ENCODE assay signal across 23 mouse cellular contexts in the genomic region with DNA sequence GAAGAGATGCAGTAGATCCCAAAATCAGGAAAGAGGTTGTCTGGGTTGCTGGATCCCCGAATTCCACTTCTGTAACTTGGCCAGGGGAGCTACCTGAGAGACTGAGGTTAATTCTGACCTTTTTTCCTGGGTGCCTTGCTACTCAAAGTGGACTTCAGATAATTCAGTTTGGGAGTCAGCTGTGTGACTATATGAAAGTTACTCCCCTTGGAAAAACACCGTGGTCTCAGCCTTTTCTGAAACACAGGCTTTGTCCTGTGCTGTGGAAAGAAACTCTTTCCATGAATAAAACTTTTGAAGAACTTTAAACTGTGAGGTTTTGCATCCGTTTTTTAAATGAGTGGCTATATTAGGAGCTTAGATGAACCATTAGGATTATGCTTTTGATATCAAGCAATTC. TPM values are rescaled to one million over a fixed set of nuclear protein-coding genes. Genes with fewer than 3 reads are reported as not detected.
DNase-seq lines count a peak whose midpoint lies in the region; ATAC-seq lines count a peak whose summit lies in the region.
"Had no signal": no experiment of that assay in that cellular context is flagged by ENCODE, and none has a peak within 500 bp of the region (broad histone marks: within the 10 kb centered on the region; RNA-seq: fewer than 3 reads in every experiment).

No protein-coding gene starts in this region.

- no peak overlapping the region for H3K4me3 ChIP-seq in hindbrain, embryonic 10.5 days
- H3K4me3 ChIP-seq in hindbrain, embryonic 14.5 days (replicated peaks; ENCODE audit: low read length) = no peak overlapping the region
- H3K4me3 ChIP-seq in midbrain, embryonic 12.5 days = peak overlapping the region; percentile 4; the same call in 1 of the 2 replicates
- H3K4me3 ChIP-seq in midbrain, embryonic 15.5 days = no peak overlapping the region
- peak overlapping the region; percentile 3; the same call in 1 of the 2 replicates for H3K4me3 ChIP-seq in forebrain, embryonic 13.5 days
- H3K4me3 ChIP-seq: embryonic facial prominence, embryonic 15.5 days; erythroblast, embryonic 14.5 days; gastrocnemius, adult 2 months; heart, embryonic 12.5 days; hindbrain, embryonic 15.5 days had no signal

- peaks cover 46% of the 10 kb centered on the region for H3K4me1 ChIP-seq in hindbrain, embryonic 10.5 days (replicated peaks)
- H3K4me1 ChIP-seq in hindbrain, embryonic 14.5 days (replicated peaks; ENCODE audit: control insufficient read depth, insufficient read depth, low read length) = no peaks in the 10 kb centered on the region
- peaks cover 10% of the 10 kb centered on the region; the same call in 1 of the 2 replicates for H3K4me1 ChIP-seq in midbrain, embryonic 12.5 days
- H3K4me1 ChIP-seq in midbrain, embryonic 15.5 days = peaks cover 7% of the 10 kb centered on the region
- H3K4me1 ChIP-seq in forebrain, embryonic 13.5 days = peaks cover 14% of the 10 kb centered on the region

- H3K9me3 ChIP-seq in hindbrain, embryonic 10.5 days = no peaks in the 10 kb centered on the region
- no peaks in the 10 kb centered on the region for H3K9me3 ChIP-seq in hindbrain, embryonic 14.5 days (ENCODE audit: control insufficient read depth, low read length)
- no peaks in the 10 kb centered on the region for H3K9me3 ChIP-seq in midbrain, embryonic 12.5 days
- no peaks in the 10 kb centered on the region for H3K9me3 ChIP-seq in midbrain, embryonic 15.5 days
- H3K9me3 ChIP-seq in forebrain, embryonic 13.5 days (replicated peaks) = no peaks in the 10 kb centered on the region
- H3K9me3 ChIP-seq: embryonic facial prominence, embryonic 15.5 days; heart, embryonic 12.5 days; hindbrain, embryonic 15.5 days had no signal

- no peak overlapping the region for H3K9ac ChIP-seq in hindbrain, embryonic 14.5 days
- 0 out of 2 replicates have a peak overlapping the region, but pooled peaks have one; percentile 24 for H3K9ac ChIP-seq in midbrain, embryonic 12.5 days (replicated peaks)
- no peak overlapping the region for H3K9ac ChIP-seq in midbrain, embryonic 15.5 days
- peak overlapping the region; percentile 58 for H3K9ac ChIP-seq in forebrain, embryonic 13.5 days
- H3K9ac ChIP-seq: embryonic facial prominence, embryonic 15.5 days; heart, embryonic 12.5 days; hindbrain, embryonic 15.5 days had no signal

- no peak for ATAC-seq in hindbrain, embryonic 14.5 days (ENCODE audit: low FRiP score)
- ATAC-seq in midbrain, embryonic 12.5 days (ENCODE audit: low FRiP score, low read depth) = no peak
- no peak for ATAC-seq in midbrain, embryonic 15.5 days (replicated peaks)
- no peak for ATAC-seq in forebrain, embryonic 13.5 days
- ATAC-seq: activated CD4-positive, CD25-positive, alpha-beta regulatory T cell, adult 4 months; intestine, embryonic 16.5 days; Patski had no signal

- peak overlapping the region; percentile 25; the same call in 1 of the 2 replicates for H3K27ac ChIP-seq in hindbrain, embryonic 10.5 days
- H3K27ac ChIP-seq in hindbrain, embryonic 14.5 days = no peak overlapping the region
- H3K27ac ChIP-seq in midbrain, embryonic 12.5 days (replicated peaks) = no peak overlapping the region; the same call in 1 of the 2 replicates
- no peak overlapping the region for H3K27ac ChIP-seq in midbrain, embryonic 15.5 days
- H3K27ac ChIP-seq in forebrain, embryonic 13.5 days = peak overlapping the region; percentile 41; the same call in 1 of the 2 replicates
- H3K27ac ChIP-seq: embryonic facial prominence, embryonic 15.5 days; gastrocnemius, adult 2 months; hindbrain, embryonic 15.5 days had no signal

- no peak for DNase-seq in hindbrain, embryonic 10.5 days (ENCODE audit: low spot score)
- no peak for DNase-seq in hindbrain, embryonic 14.5 days (ENCODE audit: low spot score)
- DNase-seq in heart, postnatal 14 days = no peak
- no peak for DNase-seq in kidney, postnatal 10 days
- DNase-seq: adrenal gland, postnatal 14 days; cerebellum, adult 11-12 months; cerebellum, adult 9-10 months; cerebellum, postnatal 25 days; gastrocnemius, adult 2 months; gastrocnemius, postnatal 25 days; heart, postnatal 36 days had no signal

- H3K4me2 ChIP-seq in hindbrain, embryonic 14.5 days (replicated peaks) = no peak overlapping the region; the same call in 1 of the 2 replicates
- H3K4me2 ChIP-seq in midbrain, embryonic 12.5 days (replicated peaks) = peak overlapping the region; percentile 47
- no peak overlapping the region for H3K4me2 ChIP-seq in midbrain, embryonic 15.5 days
- H3K4me2 ChIP-seq in forebrain, embryonic 13.5 days = peak overlapping the region; percentile 43
- H3K4me2 ChIP-seq: embryonic facial prominence, embryonic 15.5 days; heart, embryonic 12.5 days; hindbrain, embryonic 15.5 days had no signal

- intact Hi-C loops in heart, postnatal 14 days (cut with DNase I) = no loop called here

- H3K27me3 ChIP-seq in hindbrain, embryonic 10.5 days (ENCODE audit: insufficient read depth, poor library complexity, severe bottlenecking) = peaks cover 94% of the 10 kb centered on the region
- peaks cover 75% of the 10 kb centered on the region for H3K27me3 ChIP-seq in hindbrain, embryonic 14.5 days (ENCODE audit: control insufficient read depth, insufficient read depth, low read length)
- peaks cover 48% of the 10 kb centered on the region for H3K27me3 ChIP-seq in midbrain, embryonic 12.5 days
- peaks cover 56% of the 10 kb centered on the region for H3K27me3 ChIP-seq in midbrain, embryonic 15.5 days (replicated peaks)
- peaks cover 77% of the 10 kb centered on the region for H3K27me3 ChIP-seq in forebrain, embryonic 13.5 days
- H3K27me3 ChIP-seq: CH12.LX had no signal

- WGBS in hindbrain, embryonic 10.5 days = 3% methylated on average over 3 of the region's 3 CpGs
- 17% methylated on average over 3 of the region's 3 CpGs for WGBS in hindbrain, embryonic 14.5 days
- WGBS in midbrain, embryonic 12.5 days = 4% methylated on average over 3 of the region's 3 CpGs
- WGBS in midbrain, embryonic 15.5 days = 20% methylated on average over 3 of the region's 3 CpGs
- WGBS in forebrain, embryonic 13.5 days = 15% methylated on average over 3 of the region's 3 CpGs

- no peaks in the 10 kb centered on the region for H3K36me3 ChIP-seq in hindbrain, embryonic 10.5 days
- no peaks in the 10 kb centered on the region for H3K36me3 ChIP-seq in hindbrain, embryonic 14.5 days (replicated peaks; ENCODE audit: control insufficient read depth, insufficient read depth)
- no peaks in the 10 kb centered on the region for H3K36me3 ChIP-seq in midbrain, embryonic 12.5 days
- no peaks in the 10 kb centered on the region for H3K36me3 ChIP-seq in midbrain, embryonic 15.5 days (replicated peaks)
- no peaks in the 10 kb centered on the region for H3K36me3 ChIP-seq in forebrain, embryonic 13.5 days (ENCODE audit: poor library complexity, severe bottlenecking)
- H3K36me3 ChIP-seq: embryonic facial prominence, embryonic 15.5 days; heart, embryonic 12.5 days; hindbrain, embryonic 15.5 days had no signal

RNA-seq across cellular contexts. Expression of a gene that starts 25.4 kb away (rescaled TPM):
- polyA plus RNA-seq in hindbrain, embryonic 10.5 days (2016; fragmentation: Nextera tagmentation; extraction: Ambion mirVana) = 69.0 and 74.0 TPM in 2 replicates
- polyA plus RNA-seq in hindbrain, embryonic 14.5 days (2014; fragmentation: Nextera tagmentation; extraction: Ambion mirVana) = 64.3 and 70.7 TPM in 2 replicates
- polyA plus RNA-seq in midbrain, embryonic 12.5 days (2016; fragmentation: Nextera tagmentation; extraction: Ambion mirVana) = 62.3 and 84.1 TPM in 2 replicates
- polyA plus RNA-seq in midbrain, embryonic 15.5 days (2015; fragmentation: Nextera tagmentation; extraction: Ambion mirVana) = 58.4 and 61.2 TPM in 2 replicates
- 94.7 and 112 TPM in 2 replicates for polyA plus RNA-seq in forebrain, embryonic 13.5 days (2015; fragmentation: Nextera tagmentation; extraction: Ambion mirVana)
- total RNA-seq in heart, postnatal 14 days (2021) = 1 to 10 TPM; 3.8 to 4.9 TPM
- total RNA-seq: CH12.LX; granulocyte monocyte progenitor cell, adult 5-6 weeks had no signal
- polyA plus RNA-seq: activated CD4-positive, CD25-positive, alpha-beta regulatory T cell, adult 4 months; erythroblast, embryonic 14.5 days had no signal

Comparison
In these comparisons a context has a peak if more than half of its experiments do, and no peak if none do; other contexts are left out.
1. H3K27ac ChIP-seq: peak in hindbrain, embryonic 10.5 days (single experiment) and forebrain, embryonic 13.5 days (single experiment); none in hindbrain, embryonic 14.5 days (single experiment), midbrain, embryonic 12.5 days (single experiment) and midbrain, embryonic 15.5 days (single experiment).
2. H3K4me3 ChIP-seq: peak in midbrain, embryonic 12.5 days (single experiment) and forebrain, embryonic 13.5 days (single experiment); none in hindbrain, embryonic 10.5 days (single experiment), hindbrain, embryonic 14.5 days (single experiment) and midbrain, embryonic 15.5 days (single experiment).
3. H3K4me2 ChIP-seq: peak in midbrain, embryonic 12.5 days (single experiment) and forebrain, embryonic 13.5 days (single experiment); none in hindbrain, embryonic 14.5 days (single experiment) and midbrain, embryonic 15.5 days (single experiment).
4. H3K9ac ChIP-seq: peak in midbrain, embryonic 12.5 days (single experiment) and forebrain, embryonic 13.5 days (single experiment); none in hindbrain, embryonic 14.5 days (single experiment) and midbrain, embryonic 15.5 days (single experiment).